Mouse (Mus musculus): ENCODE results near the gene Tecpr1.

Gene Tecpr1

DNA sequence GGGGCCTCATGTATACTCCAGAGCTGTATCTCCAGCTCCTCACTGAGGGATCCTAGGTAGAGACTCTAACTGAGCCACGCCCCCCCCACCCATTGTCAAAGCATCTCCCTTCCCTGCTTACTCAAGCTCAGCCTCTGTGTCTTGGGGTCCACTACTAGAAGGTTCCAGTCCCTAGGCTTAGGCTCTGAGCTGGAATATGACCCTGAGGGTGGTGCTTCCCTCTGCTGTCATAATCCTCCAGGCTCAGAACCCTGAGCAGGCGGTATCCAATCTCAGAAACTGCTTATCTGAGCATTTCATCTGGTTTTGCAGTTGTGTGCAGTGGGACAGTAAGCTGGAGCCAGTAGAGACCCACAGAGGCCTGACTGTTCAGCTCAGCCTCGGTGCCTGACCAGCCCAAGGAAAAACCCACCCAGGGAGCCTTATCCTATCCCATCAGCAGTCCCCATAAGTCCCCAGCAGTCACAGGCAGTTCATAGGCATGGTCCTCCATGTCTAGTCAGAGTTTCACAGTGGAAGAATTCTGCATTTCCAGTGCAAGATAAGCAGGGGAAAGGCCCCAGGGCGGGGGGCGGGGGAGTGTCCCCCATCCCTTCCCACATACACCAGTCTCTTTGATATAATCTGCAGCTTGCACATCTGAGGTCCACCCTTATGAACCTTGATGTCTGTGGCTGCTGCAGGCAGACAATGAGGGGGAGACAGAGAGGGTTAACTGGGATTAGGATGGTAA is 61.2 kb downstream of the Tecpr1 start:
- no peak for DNase-seq

GRCm38 (mm10) chr5:144159137-144159536 is 64.3 kb downstream of the Tecpr1 start:
- no peak for DNase-seq

DNA sequence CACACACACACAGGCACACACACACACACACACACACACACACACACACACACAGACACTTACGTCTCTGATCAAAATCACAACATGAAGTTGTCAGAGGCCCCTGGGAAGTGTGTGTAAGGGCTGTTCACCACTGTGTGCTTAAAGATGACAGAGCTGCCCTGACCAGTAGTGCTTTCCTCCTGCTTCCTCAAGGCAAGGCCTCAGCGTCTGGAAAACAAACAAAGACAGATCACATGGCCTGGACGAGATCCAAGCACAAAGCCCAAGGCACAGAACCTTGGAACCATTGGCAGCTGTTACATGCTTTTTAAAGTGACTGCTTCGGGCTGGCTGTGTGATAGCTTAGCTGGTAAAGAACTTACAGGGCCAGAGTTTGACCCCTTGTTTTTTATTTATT is 64.8 kb downstream of the Tecpr1 start:
- DNase-seq = peak; percentile 40 to 63

DNA sequence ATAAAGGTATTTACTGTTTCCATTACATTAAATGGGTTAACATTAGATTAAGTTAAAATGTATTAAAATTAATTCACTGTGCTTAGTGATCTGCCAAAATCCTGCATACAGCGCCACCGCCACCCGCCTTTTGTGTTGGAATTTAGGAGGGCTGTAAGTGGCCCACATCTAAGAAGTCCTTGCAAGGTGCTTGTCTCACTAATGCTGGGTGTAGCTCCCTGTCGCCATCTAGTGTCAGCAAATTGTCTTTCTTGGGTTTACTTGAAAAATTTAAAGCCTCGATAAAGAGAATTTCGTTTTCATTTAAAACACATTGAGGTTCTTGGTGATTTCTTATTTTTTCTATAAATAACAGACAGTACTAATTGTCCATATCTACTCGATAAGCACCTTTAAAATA is 68.9 kb downstream of the Tecpr1 start:
- DNase-seq = peak; percentile 60 to 79

- no peak for DNase-seq
Observed at GRCm38 (mm10) chr5:144151270-144151669, 72.1 kb downstream of the Tecpr1 start.

- DNase-seq = no peak
Observed at GRCm38 (mm10) chr5:144149530-144149929, 73.9 kb downstream of the Tecpr1 start.

DNA sequence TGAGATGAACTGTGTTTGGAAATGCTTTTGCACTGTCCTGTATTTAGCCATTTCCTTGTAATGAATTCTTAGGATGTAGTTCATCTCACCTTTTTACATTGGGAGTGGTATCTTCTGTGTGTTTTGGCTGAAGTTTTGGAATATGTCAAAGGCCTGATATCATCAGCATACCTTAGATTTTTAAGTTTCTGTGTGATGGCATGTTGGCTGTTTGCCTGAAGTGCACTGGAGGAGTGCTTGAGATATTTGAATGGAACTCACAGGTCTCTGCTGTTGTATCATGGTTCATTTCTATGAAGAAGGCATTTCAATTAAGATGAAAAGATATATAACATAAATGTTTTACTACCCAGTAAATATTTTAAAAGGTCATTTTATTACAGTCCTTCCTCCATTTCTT is 76.5 kb downstream of the Tecpr1 start:
- DNase-seq = no peak

Measured in cerebellum, postnatal 25 days (tissue).